Mouse (Mus musculus) intestine, postnatal 0 days (tissue): ENCODE data around the gene Rbmxl1. TPM values are rescaled to one million over a fixed set of nuclear protein-coding genes. Genes with fewer than 3 reads are reported as not detected.

Source experiments
- ATAC-seq: fragments of 200-750 bp; cut with Nextera tagmentation; 2 replicates; pipeline ENCODE4 v1.8.0; 2017; ENCODE audit warnings: mild to moderate bottlenecking, moderate TSS enrichment, moderate library complexity
- H3K27ac ChIP-seq: fragments of 300-500 bp; sonication (generic); 2 replicates; pipeline ENCODE4 v1.5.1; 2014; ENCODE audit warnings: mild to moderate bottlenecking, low read depth, low read length, moderate library complexity
- H3K27me3 ChIP-seq: fragments of 300-500 bp; sonication (generic); replicated peaks from 2 replicates; pipeline ENCODE4 v1.6.1; 2014; ENCODE audit warnings: low read length, mixed read lengths; ENCODE audit not compliant: control insufficient read depth, insufficient read depth
- H3K36me3 ChIP-seq: fragments of 300-500 bp; sonication (generic); 2 replicates; pipeline ENCODE4 v1.6.1; 2014; ENCODE audit warnings: mild to moderate bottlenecking, moderate library complexity; ENCODE audit not compliant: control insufficient read depth, insufficient read depth
- H3K4me1 ChIP-seq: fragments of 300-500 bp; sonication (generic); replicated peaks from 2 replicates; pipeline ENCODE4 v1.6.1; 2014; ENCODE audit warnings: antibody characterized with exemption, low read length, mixed read lengths; ENCODE audit not compliant: control insufficient read depth, insufficient read depth
- H3K4me2 ChIP-seq: fragments of 300-500 bp; sonication (generic); replicated peaks from 2 replicates; pipeline ENCODE4 v1.6.1; 2014; ENCODE audit warnings: low read depth, mild to moderate bottlenecking, moderate library complexity
- H3K4me3 ChIP-seq: fragments of 300-500 bp; sonication (generic); 2 replicates; pipeline ENCODE4 v1.5.1; 2014; ENCODE audit warnings: low read depth, low read length
- H3K9ac ChIP-seq: fragments of 300-500 bp; sonication (generic); 2 replicates; pipeline ENCODE4 v1.6.1; 2014; ENCODE audit warnings: mild to moderate bottlenecking, low read depth, low read length
- H3K9me3 ChIP-seq: fragments of 300-500 bp; sonication (generic); 2 replicates; pipeline ENCODE4 v1.6.1; 2016; ENCODE audit warnings: mixed run types; ENCODE audit not compliant: control insufficient read depth
- CTCF ChIP-seq: sonication (generic); IDR thresholded peaks from 2 replicates; pipeline ENCODE4 v1.5.1; 2016; ENCODE audit warnings: low read depth, mild to moderate bottlenecking, control low read depth, antibody characterized with exemption, moderate library complexity
- WGBS: fragments of 180-500 bp; shearing (Covaris S2); extraction: QIAGEN DNeasy Blood & Tissue Kit; methylation state at CpG from one replicate; pipeline ENCODE4 v1.1.7; 2014; 5-methylcytosine and 5-hydroxymethylcytosine counted together
- polyA plus RNA-seq: library from polyadenylated mRNA; unstranded; fragments of >200 nt; fragmentation: Nextera tagmentation; extraction: Ambion mirVana; gene quantifications from 2 replicates; pipeline ENCODE4 v1.2.1, GENCODE M21; 2015

Rbmxl1 gene
- 57.9 and 59.1 TPM in 2 replicates for polyA plus RNA-seq

DNA sequence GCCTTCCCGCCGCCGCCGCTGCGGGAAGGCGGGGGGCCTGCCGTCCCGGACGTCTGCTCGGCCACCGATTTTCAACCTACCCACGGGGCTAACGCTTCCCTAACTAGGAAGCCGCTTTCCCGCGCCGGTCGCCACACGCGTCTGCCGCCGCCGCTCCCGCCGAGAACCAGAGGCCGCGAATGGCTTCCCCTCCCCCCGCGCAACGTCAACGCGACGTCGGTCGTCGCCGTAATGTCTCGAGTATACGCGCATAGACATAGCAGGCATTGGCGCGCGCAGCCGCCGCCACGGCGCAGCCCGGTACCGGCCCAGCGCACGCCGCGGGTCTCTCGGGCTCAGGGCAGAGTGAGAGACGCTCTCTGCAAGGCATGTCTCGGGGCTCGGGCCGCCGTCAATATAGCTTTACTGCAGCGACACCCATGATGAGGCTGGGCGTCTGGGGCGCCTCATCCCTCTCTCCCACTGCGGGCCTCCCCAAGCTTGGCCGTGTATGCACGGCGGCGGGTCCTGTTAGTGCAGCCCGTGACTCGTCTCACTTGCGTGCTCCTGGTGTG is at the start of gene Rbmxl1:
Rbmxl1 (minus strand) TSS at position 180 of the 554 bp plus-strand sequence.
- H3K27me3 ChIP-seq = no peaks in the 10 kb centered on the region
- H3K4me1 ChIP-seq = no peaks in the 10 kb centered on the region
- H3K9me3 ChIP-seq = no peaks in the 10 kb centered on the region
- H3K27ac ChIP-seq = peak within 1 kb of the TSS; percentile 96
- TF ChIP-seq CTCF = no peak
- H3K4me3 ChIP-seq = peak within 1 kb of the TSS; percentile 94
- peak within 1 kb of the TSS; percentile 100 for H3K4me2 ChIP-seq
- under 1% methylated on average over 70 of the region's 70 CpGs for WGBS
- peaks cover 7% of the 10 kb centered on the region; the same call in 1 of the 2 replicates for H3K36me3 ChIP-seq
- peak within 1 kb of the TSS; percentile 94 for H3K9ac ChIP-seq
- ATAC-seq = peak; percentile 88

GRCm38 (mm10) chr8:78556773-78557434 is 48.2 kb upstream of the Rbmxl1 start:
- no peak overlapping the region for H3K9ac ChIP-seq
- no peaks in the 10 kb centered on the region for H3K27me3 ChIP-seq
- no peak overlapping the region for H3K27ac ChIP-seq
- H3K9me3 ChIP-seq = 0 out of 2 replicates have a peak, but pooled peaks cover 3% of the 10 kb centered on the region
- no peak overlapping the region for H3K4me2 ChIP-seq
- 86% methylated on average over 11 of the region's 11 CpGs for WGBS
- no peak overlapping the region for H3K4me3 ChIP-seq
- no peak for TF ChIP-seq CTCF
- H3K4me1 ChIP-seq = no peaks in the 10 kb centered on the region
- ATAC-seq = no peak
- H3K36me3 ChIP-seq = peaks cover 4% of the 10 kb centered on the region; the same call in 1 of the 2 replicates

- WGBS = 90% methylated on average over 4 of the region's 4 CpGs
- no peak overlapping the region for H3K27ac ChIP-seq
- no peak overlapping the region for H3K4me3 ChIP-seq
- H3K27me3 ChIP-seq = no peaks in the 10 kb centered on the region
- H3K4me1 ChIP-seq = no peaks in the 10 kb centered on the region
- no peaks in the 10 kb centered on the region for H3K9me3 ChIP-seq
- no peak overlapping the region for H3K4me2 ChIP-seq
- TF ChIP-seq CTCF = no peak
- ATAC-seq = no peak
- no peaks in the 10 kb centered on the region; the same call in 1 of the 2 replicates for H3K36me3 ChIP-seq
- no peak overlapping the region for H3K9ac ChIP-seq
These were observed 47.1 kb upstream of the Rbmxl1 start for GRCm38 (mm10) chr8:78555817-78556216.

- no peaks in the 10 kb centered on the region for H3K9me3 ChIP-seq
- ATAC-seq = no peak
- no peaks in the 10 kb centered on the region for H3K27me3 ChIP-seq
- no peaks in the 10 kb centered on the region; the same call in 1 of the 2 replicates for H3K36me3 ChIP-seq
- no peak for TF ChIP-seq CTCF
- H3K27ac ChIP-seq = no peak overlapping the region
- H3K9ac ChIP-seq = no peak overlapping the region
- WGBS = 85% methylated on average over 2 of the region's 2 CpGs
- H3K4me3 ChIP-seq = no peak overlapping the region
- H3K4me1 ChIP-seq = no peaks in the 10 kb centered on the region
- H3K4me2 ChIP-seq = no peak overlapping the region
These were observed 42.0 kb upstream of the Rbmxl1 start for GRCm38 (mm10) chr8:78550752-78551134.

DNA sequence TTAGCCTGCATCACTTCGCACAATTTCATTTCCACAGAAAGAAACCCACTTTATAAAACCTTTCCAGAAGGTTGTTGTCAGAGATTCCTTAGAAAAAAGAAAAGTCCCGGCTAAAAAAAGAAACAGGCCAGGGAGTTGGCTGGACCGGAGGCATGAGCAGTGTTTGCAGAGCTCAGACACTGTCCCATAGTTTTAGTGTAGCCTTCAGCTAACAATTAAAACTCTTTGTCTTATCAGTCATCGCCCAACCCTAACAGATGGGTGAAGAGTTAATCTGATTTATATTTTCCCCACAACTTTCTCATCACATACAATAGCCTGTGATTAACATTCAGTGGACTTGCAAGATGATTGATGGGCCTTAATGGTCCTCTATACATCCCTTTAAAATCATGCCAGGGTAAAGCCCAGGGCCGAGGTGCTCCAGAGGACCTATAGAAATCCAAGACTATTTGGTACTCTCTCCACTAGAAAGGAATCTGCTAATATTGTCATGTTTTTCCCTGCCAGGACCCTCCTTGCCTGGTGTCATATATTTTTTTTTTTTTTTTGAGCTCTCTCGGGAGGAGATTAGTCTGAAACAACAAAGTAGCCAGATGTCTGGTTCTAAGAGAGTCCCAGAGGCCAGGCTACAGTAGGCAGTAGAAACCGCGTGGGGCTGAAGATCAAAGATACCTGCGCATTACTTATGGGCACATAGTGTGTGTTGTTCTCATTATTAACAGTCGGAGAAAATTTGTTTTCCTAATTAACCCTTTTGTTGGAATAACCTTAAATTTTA is 41.5 kb upstream of the Rbmxl1 start:
- H3K4me1 ChIP-seq = no peaks in the 10 kb centered on the region
- ATAC-seq = no peak

More for the DNA sequence above, 41.5 kb upstream of the Rbmxl1 start:
- no peaks in the 10 kb centered on the region for H3K9me3 ChIP-seq
- no peaks in the 10 kb centered on the region for H3K27me3 ChIP-seq
- no peak overlapping the region for H3K4me3 ChIP-seq
- H3K36me3 ChIP-seq = no peaks in the 10 kb centered on the region; the same call in 1 of the 2 replicates
- no peak for TF ChIP-seq CTCF
- 69% methylated on average over 10 of the region's 10 CpGs for WGBS
- no peak overlapping the region for H3K27ac ChIP-seq
- no peak overlapping the region for H3K4me2 ChIP-seq
- H3K9ac ChIP-seq = no peak overlapping the region
